Mouse (Mus musculus) lung, postnatal 0 days (tissue): ENCODE data around the gene Edn2.

Experiments used
- CTCF ChIP-seq: IDR thresholded peaks from 2 replicates; pipeline ENCODE4 v1.5.1; 2016; ENCODE audit warnings: antibody characterized with exemption, mild to moderate bottlenecking
- EP300 ChIP-seq: IDR thresholded peaks from 2 replicates; pipeline ENCODE4 v1.6.1; 2016; ENCODE audit warnings: antibody characterized with exemption, mild to moderate bottlenecking, control low read depth

- no peak for TF ChIP-seq CTCF
- TF ChIP-seq EP300 = no peak
These were observed 28.9 kb downstream of the Edn2 start for GRCm38 (mm10) chr4:120189941-120190340.
